Mouse (Mus musculus) C2C12 (cell line): Measurements from ENCODE around the gene Rftn1. TPM values are rescaled to one million over a fixed set of nuclear protein-coding genes. Genes with fewer than 3 reads are reported as not detected.
"Not testable (repeated sequence)": the region's sequence is repeated elsewhere in the genome, so short reads cannot be mapped to it uniquely, and the experiment has no call there.

Experiments used
- H3K27me3 ChIP-seq: one replicate; pipeline ENCODE4 v1.6.1; 2011; ENCODE audit not compliant: control insufficient read depth, insufficient read depth, insufficient read length
- H3K36me3 ChIP-seq: one replicate; pipeline ENCODE4 v1.6.1; 2011; ENCODE audit not compliant: control insufficient read depth, insufficient read depth
- H3K4me3 ChIP-seq: one replicate; pipeline ENCODE4 v1.5.1; 2011; ENCODE audit warnings: mild to moderate bottlenecking, control low read depth; ENCODE audit not compliant: poor library complexity, insufficient read depth, severe bottlenecking
- H3K79me2 ChIP-seq: one replicate; pipeline ENCODE4 v1.6.1; 2011; ENCODE audit not compliant: control insufficient read depth, insufficient read depth
- H3K79me3 ChIP-seq: one replicate; pipeline ENCODE4 v1.6.1; 2011; ENCODE audit warnings: low read depth, control low read depth
- H3ac ChIP-seq: one replicate; pipeline ENCODE3; 2011; ENCODE audit warnings: low read depth; ENCODE audit not compliant: control insufficient read depth, insufficient read length
- CEBPB ChIP-seq: IDR thresholded peaks from one replicate; pipeline ENCODE4 v1.6.1; 2011; ENCODE audit warnings: low read depth, mild to moderate bottlenecking, control low read depth, moderate library complexity
- CTCF ChIP-seq: IDR thresholded peaks from one replicate; pipeline ENCODE4 v1.5.1; 2011; ENCODE audit not compliant: control insufficient read depth, insufficient read depth, insufficient read length
- FOSL1 ChIP-seq: IDR thresholded peaks from one replicate; pipeline ENCODE4 v1.8.0; 2011; ENCODE audit warnings: mild to moderate bottlenecking, low read length; ENCODE audit not compliant: poor library complexity, insufficient read depth, severe bottlenecking
- MAX ChIP-seq: IDR thresholded peaks from one replicate; pipeline ENCODE4 v1.6.1; 2011; ENCODE audit warnings: mild to moderate bottlenecking, control low read depth
- MYOD1 ChIP-seq: IDR thresholded peaks from one replicate; pipeline ENCODE4 v1.6.1; 2011; ENCODE audit warnings: low read depth; ENCODE audit not compliant: control insufficient read depth, insufficient read length
- MYOG ChIP-seq: IDR thresholded peaks from one replicate; pipeline ENCODE4 v1.6.1; 2011; ENCODE audit not compliant: control insufficient read depth, insufficient read length; ENCODE audit errors: extremely low read depth
- USF1 ChIP-seq: IDR thresholded peaks from one replicate; pipeline ENCODE4 v1.6.1; 2011; ENCODE audit warnings: low read depth, mild to moderate bottlenecking, control low read depth, moderate library complexity
- polyA plus RNA-seq: library from polyadenylated mRNA; unstranded; fragments of >200 nt; fragmentation: generic; extraction: Trizol; gene quantifications from one replicate; pipeline ENCODE4 v1.2.1, GENCODE M21; 2012; ENCODE audit warnings: missing spikeins

Gene Rftn1
- polyA plus RNA-seq, 1 experiment = 0.35 TPM

DNA sequence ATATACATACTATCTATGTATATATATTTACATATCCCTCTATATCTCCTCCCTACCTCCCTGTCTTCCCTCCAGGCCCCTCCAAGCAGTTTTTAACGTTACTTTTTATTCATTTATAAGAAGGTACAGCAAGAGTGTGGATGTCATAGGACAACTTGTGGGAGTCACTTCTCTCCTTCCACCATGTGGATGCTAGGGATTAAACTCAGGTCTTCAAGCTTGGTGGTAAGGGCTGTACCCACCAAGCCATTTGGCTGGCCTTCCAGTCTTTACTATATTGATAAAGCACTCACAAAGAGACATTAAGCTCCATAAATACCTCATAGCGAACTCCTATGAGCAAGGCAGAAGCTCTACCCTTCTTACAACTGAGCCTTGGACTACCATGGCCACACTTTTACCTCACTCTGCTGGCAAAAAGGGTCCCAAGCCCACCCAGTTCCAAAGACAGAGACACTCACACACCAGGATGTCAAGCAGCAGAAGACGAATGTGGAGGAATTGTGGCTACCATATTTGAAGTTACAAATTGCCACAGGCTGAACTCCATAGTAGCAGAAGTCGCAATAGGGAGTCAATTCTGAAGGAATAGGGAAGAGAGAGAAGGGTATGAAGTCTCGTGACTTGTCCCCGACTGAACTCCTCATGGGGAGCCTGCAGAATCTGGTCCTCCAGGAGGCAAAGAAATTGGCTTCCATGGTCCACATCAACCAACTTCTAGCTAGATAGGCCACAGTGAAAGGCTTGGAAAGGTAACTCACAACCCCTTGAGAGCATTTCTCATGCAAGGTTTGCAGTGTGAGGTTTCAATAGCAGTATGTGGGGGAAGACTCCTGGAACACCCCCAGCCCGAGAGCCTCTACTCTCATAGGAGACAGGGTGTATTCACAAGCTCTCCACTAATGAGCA, 17.9 kb upstream of the Rftn1 start:
- Histone ChIP-seq H3K36me3 (no peaks in the 10 kb centered on the region), H3K79me3 (no peaks in the 10 kb centered on the region), H3K27me3 (no peaks in the 10 kb centered on the region), H3ac (no peak overlapping the region), H3K4me3 (no peak overlapping the region), H3K79me2 (no peaks in the 10 kb centered on the region)
- no peak for TF ChIP-seq MAX
- no peak for TF ChIP-seq FOSL1
- no peak for TF ChIP-seq CEBPB

DNA sequence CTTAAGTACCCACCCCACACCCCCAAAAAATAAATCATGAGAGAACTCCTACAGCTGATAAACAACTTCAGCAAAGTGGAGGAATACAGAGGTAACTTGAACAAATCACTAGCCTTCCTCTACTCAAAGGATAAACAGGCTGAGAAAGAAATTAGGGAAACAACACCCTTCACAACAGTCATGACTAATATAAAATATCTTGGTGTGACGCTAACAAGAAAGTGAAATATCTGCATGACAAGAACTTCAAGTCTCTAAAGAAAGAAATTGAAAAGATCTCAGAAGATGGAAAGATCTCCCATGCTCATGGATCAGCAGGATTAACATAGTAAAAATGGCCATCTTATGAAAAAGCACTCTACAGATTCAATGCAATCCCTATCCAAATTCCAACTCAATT, 15.8 kb upstream of the Rftn1 start:
- not testable (repeated sequence) for H3K27me3 ChIP-seq, H3ac ChIP-seq, H3K4me3 ChIP-seq, H3K36me3 ChIP-seq, H3K79me2 ChIP-seq, H3K79me3 ChIP-seq

DNA sequence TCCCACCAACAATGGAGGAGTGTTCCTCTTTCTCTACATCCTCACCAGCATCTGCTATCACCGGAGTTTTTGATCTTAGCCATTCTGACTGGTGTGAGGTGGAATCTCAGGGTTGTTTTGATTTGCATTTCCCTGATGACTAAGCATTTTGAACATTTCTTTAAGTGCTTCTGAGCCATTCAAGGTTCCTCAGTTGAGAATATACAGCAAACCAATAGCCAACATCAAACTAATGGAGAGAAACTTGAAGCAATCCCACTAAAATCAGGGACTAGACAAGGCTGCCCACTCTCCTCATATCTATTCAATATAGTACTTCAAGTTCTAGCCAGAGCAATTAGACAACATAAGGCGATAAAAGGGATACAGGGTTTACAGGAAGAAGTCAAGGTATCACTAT, 15.4 kb upstream of the Rftn1 start:
- not testable (repeated sequence) for H3K79me3 ChIP-seq, H3K27me3 ChIP-seq, H3K4me3 ChIP-seq, H3K36me3 ChIP-seq, H3K79me2 ChIP-seq, H3ac ChIP-seq

DNA sequence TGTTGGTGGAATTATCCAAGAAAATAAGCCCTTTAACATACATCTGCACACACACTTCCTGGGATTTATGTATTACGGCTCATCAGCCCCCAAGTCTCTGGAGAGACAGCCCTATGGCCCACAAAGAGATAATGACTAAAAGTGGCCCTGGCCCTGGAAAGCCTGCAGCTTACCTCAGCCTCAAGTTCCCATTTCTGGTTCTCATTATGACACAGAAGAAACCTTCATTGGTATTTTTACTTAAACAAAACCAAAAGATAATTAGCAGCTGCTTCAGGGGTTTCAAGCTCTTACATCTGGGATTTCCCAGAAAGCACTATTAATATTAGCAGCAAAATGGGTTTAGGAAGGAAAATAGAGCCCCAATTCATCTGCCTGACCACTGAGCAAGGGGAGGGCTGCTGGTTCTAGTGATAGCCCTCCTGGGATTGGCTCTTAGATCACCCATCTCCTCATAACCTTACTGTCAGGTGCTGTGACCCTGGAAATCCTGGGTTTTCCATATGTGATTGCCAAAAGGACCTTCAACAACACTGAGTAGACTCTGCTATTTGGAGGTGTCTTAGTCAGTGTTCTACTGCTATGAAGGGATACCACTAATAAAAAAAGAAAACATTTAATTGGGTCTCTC, 14.8 kb upstream of the Rftn1 start:
- H3K27me3 ChIP-seq = no peaks in the 10 kb centered on the region
- H3K79me2 ChIP-seq = no peaks in the 10 kb centered on the region
- no peak overlapping the region for H3ac ChIP-seq
- H3K36me3 ChIP-seq = no peaks in the 10 kb centered on the region
- TF ChIP-seq CTCF = no peak
- TF ChIP-seq CEBPB = no peak
- no peak for TF ChIP-seq FOSL1
- TF ChIP-seq MAX = no peak
- no peak for TF ChIP-seq USF1
- no peak for TF ChIP-seq MYOG
- no peak for TF ChIP-seq MYOD1
- no peak overlapping the region for H3K4me3 ChIP-seq
- H3K79me3 ChIP-seq = no peaks in the 10 kb centered on the region

- Histone ChIP-seq H3ac (no peak overlapping the region), H3K79me2 (no peaks in the 10 kb centered on the region), H3K36me3 (no peaks in the 10 kb centered on the region), H3K27me3 (no peaks in the 10 kb centered on the region), H3K79me3 (no peaks in the 10 kb centered on the region), H3K4me3 (no peak overlapping the region)
- TF ChIP-seq USF1 (no peak), CEBPB (no peak), FOSL1 (no peak), MYOG (no peak), CTCF (no peak), MYOD1 (no peak), MAX (no peak)
Measured at GRCm38 (mm10) chr17:50201828-50202445, 11.5 kb upstream of the Rftn1 start.

- H3K36me3 ChIP-seq = no peaks in the 10 kb centered on the region
- TF ChIP-seq CTCF (no peak), USF1 (no peak), MAX (no peak), MYOD1 (no peak), MYOG (no peak), FOSL1 (no peak), CEBPB (no peak)
- H3K79me2 ChIP-seq = no peaks in the 10 kb centered on the region
- H3K4me3 ChIP-seq = no peak overlapping the region
- H3ac ChIP-seq = no peak overlapping the region
- no peaks in the 10 kb centered on the region for H3K79me3 ChIP-seq
- no peaks in the 10 kb centered on the region for H3K27me3 ChIP-seq
Measured at GRCm38 (mm10) chr17:50199075-50199850, 8.8 kb upstream of the Rftn1 start.
